Mouse (Mus musculus): ENCODE measurements around the gene Selenos. TPM values are rescaled to one million over a fixed set of nuclear protein-coding genes. Genes with fewer than 3 reads are reported as not detected.
A peak's percentile ranks its signal among the peaks of the same experiment; 100 is the strongest.

Selenos gene
- polyA plus RNA-seq, 1 experiment from 2014 or later: 103 TPM

DNA sequence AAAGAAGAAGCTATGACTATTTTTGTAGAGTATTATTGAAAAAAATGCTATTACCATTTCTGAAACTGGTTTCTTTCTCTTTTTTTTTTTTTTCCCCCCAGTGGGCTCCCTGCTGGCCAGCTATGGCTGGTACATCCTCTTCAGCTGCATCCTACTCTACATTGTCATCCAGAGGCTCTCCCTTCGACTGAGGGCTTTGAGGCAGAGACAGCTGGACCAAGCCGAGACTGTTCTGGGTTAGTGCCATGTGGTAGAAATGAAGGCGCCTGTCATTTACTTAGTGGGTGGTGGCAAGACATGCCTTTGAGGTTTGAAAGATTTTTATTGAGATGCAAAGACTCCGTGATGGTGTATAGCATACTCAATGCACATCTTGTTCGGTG, 773 bp downstream of the Selenos start:
- H3K9ac ChIP-seq (replicated peaks): peak overlapping the region; percentile 82
- peak overlapping the region; percentile 78 for H3K4me3 ChIP-seq (ENCODE audit: low read depth, low read length)
- ATAC-seq (no peak), DNase-seq (no peak)
- H3K36me3 ChIP-seq (replicated peaks; ENCODE audit: insufficient read depth, low read length): peaks cover 32% of the 10 kb centered on the region
- peak overlapping the region; percentile 86 for H3K4me2 ChIP-seq (ENCODE audit: low read depth, low read length)
- peaks cover 29% of the 10 kb centered on the region for H3K4me1 ChIP-seq (ENCODE audit: insufficient read depth)
- H3K27ac ChIP-seq (ENCODE audit: low read depth): peak overlapping the region; percentile 88
- TF ChIP-seq CTCF (IDR thresholded peaks at IDR 0.05; ENCODE audit: low read depth) (peak; percentile 29; the same call in 1 of the 2 replicates), EP300 (IDR thresholded peaks at IDR 0.05; ENCODE audit: low read depth) (no peak)
- 35% methylated on average over 5 of the region's 5 CpGs for WGBS (ENCODE audit: insufficient replicate concordance)
- H3K27me3 ChIP-seq (ENCODE audit: insufficient read depth, low read length): no peaks in the 10 kb centered on the region
- no peaks in the 10 kb centered on the region for H3K9me3 ChIP-seq (ENCODE audit: low read length)

DNA sequence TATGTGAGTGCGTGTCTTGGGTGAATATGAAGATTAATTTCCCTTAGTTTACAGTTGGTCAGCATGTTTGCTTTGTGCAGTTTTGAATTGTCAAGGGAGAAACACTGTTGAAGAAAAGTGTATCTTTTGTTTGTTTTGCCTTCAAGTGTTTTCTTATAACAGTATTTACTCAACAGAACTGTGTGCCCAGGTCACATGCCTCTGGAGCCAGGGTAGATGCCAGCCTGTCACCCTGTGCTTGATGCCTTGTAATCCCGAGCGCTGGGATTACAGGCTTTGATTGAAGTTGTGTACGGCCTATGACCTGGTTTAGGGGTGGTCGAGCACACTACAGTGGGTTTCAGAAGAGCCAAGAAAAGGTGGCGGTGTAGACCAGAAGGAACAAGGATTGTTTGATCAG, 4.3 kb downstream of the Selenos start:
- peaks cover 14% of the 10 kb centered on the region for H3K4me1 ChIP-seq (ENCODE audit: insufficient read depth)
- no peaks in the 10 kb centered on the region for H3K9me3 ChIP-seq (ENCODE audit: low read length)
- H3K9ac ChIP-seq (replicated peaks): no peak overlapping the region
- no peak for TF ChIP-seq CTCF (IDR thresholded peaks at IDR 0.05; ENCODE audit: low read depth)
- no peak for TF ChIP-seq EP300 (IDR thresholded peaks at IDR 0.05; ENCODE audit: low read depth)
- ATAC-seq (no peak), DNase-seq (no peak)
- H3K27ac ChIP-seq (ENCODE audit: low read depth): no peak overlapping the region
- peaks cover 51% of the 10 kb centered on the region for H3K36me3 ChIP-seq (replicated peaks; ENCODE audit: insufficient read depth, low read length)
- WGBS (ENCODE audit: insufficient replicate concordance): 75% methylated on average over 6 of the region's 6 CpGs
- H3K4me3 ChIP-seq (ENCODE audit: low read depth, low read length): no peak overlapping the region
- no peak overlapping the region for H3K4me2 ChIP-seq (ENCODE audit: low read depth, low read length)
- no peaks in the 10 kb centered on the region for H3K27me3 ChIP-seq (ENCODE audit: insufficient read depth, low read length)

DNA sequence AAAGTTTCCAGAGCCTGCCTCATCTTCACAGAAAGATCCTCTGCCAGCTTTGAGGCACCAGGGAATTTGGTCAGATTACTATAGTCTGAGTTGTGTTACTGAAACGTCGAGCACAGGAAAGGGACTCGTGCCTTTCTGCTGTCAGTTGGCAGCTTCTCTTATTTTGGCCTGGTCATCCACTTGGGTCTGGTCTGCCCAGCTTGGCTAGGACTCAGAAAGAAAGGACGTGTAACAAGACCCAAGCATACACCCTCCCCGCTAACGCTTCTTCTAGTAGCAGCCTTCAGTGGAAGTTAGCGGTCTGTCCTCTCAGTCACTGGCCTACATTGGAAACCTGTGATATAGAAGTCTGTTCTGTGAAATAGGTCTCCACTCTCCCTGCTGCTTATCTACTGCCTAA, 5.1 kb downstream of the Selenos start:
- Histone ChIP-seq H3K4me3 (ENCODE audit: low read depth, low read length) (no peak overlapping the region), H3K27me3 (ENCODE audit: insufficient read depth, low read length) (no peaks in the 10 kb centered on the region), H3K27ac (ENCODE audit: low read depth) (no peak overlapping the region), H3K4me1 (ENCODE audit: insufficient read depth) (peaks cover 14% of the 10 kb centered on the region), H3K9ac (replicated peaks) (no peak overlapping the region), H3K9me3 (ENCODE audit: low read length) (no peaks in the 10 kb centered on the region), H3K36me3 (replicated peaks; ENCODE audit: insufficient read depth, low read length) (peaks cover 58% of the 10 kb centered on the region), H3K4me2 (ENCODE audit: low read depth, low read length) (no peak overlapping the region)
- WGBS (ENCODE audit: insufficient replicate concordance): 73% methylated on average over 7 of the region's 7 CpGs
- DNase-seq (no peak), ATAC-seq (no peak)
- TF ChIP-seq EP300 (IDR thresholded peaks at IDR 0.05; ENCODE audit: low read depth): no peak
- TF ChIP-seq CTCF (IDR thresholded peaks at IDR 0.05; ENCODE audit: low read depth): no peak

DNA sequence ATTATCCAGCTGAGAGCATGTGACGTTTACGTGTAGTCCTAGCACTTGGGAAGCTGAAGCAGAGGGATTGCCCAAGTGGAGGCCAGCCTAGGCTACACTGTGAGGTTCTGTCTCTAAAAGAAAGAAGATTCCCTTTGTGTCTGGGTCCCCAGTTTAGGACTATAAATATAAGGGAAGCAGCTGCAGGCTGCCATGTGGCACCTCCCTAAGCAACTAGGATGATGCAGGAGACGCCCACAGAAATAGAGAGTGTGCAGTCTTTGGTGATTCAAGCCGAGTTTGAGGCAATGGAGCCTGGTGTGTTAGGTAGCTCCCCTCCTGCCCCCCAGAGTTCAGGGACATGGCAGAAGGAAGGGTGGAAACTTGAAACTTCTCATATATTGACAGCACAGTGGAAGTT, 8.2 kb downstream of the Selenos start:
- Histone ChIP-seq H3K9me3 (ENCODE audit: low read length) (no peaks in the 10 kb centered on the region), H3K27me3 (ENCODE audit: insufficient read depth, low read length) (no peaks in the 10 kb centered on the region), H3K36me3 (replicated peaks; ENCODE audit: insufficient read depth, low read length) (peaks cover 63% of the 10 kb centered on the region), H3K4me1 (ENCODE audit: insufficient read depth) (no peaks in the 10 kb centered on the region), H3K9ac (replicated peaks) (no peak overlapping the region), H3K4me3 (ENCODE audit: low read depth, low read length) (no peak overlapping the region), H3K4me2 (ENCODE audit: low read depth, low read length) (no peak overlapping the region), H3K27ac (ENCODE audit: low read depth) (no peak overlapping the region)
- DNase-seq (no peak), ATAC-seq (no peak)
- WGBS (ENCODE audit: insufficient replicate concordance): 84% methylated on average over 4 of the region's 4 CpGs
- TF ChIP-seq EP300 (IDR thresholded peaks at IDR 0.05; ENCODE audit: low read depth) (no peak), CTCF (IDR thresholded peaks at IDR 0.05; ENCODE audit: low read depth) (no peak)

DNA sequence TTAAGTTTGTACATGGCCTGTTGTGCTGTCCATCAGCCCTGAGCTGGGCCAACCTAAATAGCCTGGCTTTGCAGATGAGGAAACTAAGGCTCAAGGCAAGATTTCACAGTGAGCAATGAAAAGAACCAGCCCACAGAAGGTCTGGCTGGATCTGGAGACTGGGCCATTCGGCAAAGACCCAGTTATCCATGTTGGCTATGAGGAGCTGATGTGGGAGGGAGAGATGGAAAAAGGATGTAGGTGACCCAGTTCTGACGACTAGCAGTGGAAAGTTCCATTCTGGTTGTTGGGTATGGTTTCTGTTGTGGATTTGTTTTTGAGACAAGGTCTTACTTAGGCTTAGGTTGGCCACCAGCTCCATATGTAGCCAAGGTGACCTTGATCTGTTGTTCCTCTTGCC, 8.6 kb downstream of the Selenos start:
- no peak for ATAC-seq
- WGBS (ENCODE audit: insufficient replicate concordance): 80% methylated on average over 2 of the region's 2 CpGs
- TF ChIP-seq CTCF (IDR thresholded peaks at IDR 0.05; ENCODE audit: low read depth) (no peak), EP300 (IDR thresholded peaks at IDR 0.05; ENCODE audit: low read depth) (no peak)

DNA sequence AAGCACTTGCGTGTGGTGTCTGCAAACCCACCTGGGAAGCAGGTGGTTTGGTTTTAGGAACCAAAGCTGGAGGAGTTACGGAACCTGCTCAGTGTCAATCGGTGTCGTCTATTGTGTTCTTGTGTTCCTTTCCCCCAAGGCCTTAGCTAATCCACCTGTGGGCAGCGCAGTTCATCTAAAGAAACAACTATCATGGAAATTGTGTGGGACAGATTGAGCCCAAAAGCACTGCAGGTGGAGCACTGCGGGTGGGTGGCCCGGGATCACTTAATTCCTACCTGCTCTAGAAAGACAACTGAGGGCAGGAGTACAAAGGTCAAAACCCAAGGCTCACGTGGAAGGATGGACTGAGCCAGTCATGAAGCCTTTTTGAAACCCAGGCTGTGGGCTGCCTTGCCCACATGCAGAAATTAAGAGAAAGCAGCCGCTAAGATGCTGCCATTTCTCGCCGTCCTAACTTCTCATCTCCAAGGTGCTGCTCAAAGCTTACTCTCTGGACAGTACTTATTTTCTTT, 11.3 kb downstream of the Selenos start:
- ATAC-seq (no peak), DNase-seq (no peak)
- H3K4me1 ChIP-seq (ENCODE audit: insufficient read depth): no peaks in the 10 kb centered on the region
- H3K27me3 ChIP-seq (ENCODE audit: insufficient read depth, low read length): no peaks in the 10 kb centered on the region
- TF ChIP-seq CTCF (IDR thresholded peaks at IDR 0.05; ENCODE audit: low read depth) (no peak), EP300 (IDR thresholded peaks at IDR 0.05; ENCODE audit: low read depth) (no peak)
- peaks cover 41% of the 10 kb centered on the region for H3K36me3 ChIP-seq (replicated peaks; ENCODE audit: insufficient read depth, low read length)
- no peak overlapping the region for H3K4me2 ChIP-seq (ENCODE audit: low read depth, low read length)
- H3K4me3 ChIP-seq (ENCODE audit: low read depth, low read length): no peak overlapping the region
- H3K9me3 ChIP-seq (ENCODE audit: low read length): no peaks in the 10 kb centered on the region
- no peak overlapping the region for H3K27ac ChIP-seq (ENCODE audit: low read depth)
- H3K9ac ChIP-seq (replicated peaks): no peak overlapping the region
- 85% methylated on average over 11 of the region's 11 CpGs for WGBS (ENCODE audit: insufficient replicate concordance)

More for the DNA sequence above, 8.6 kb downstream of the Selenos start:
- no peak overlapping the region for H3K27ac ChIP-seq (ENCODE audit: low read depth)
- H3K4me2 ChIP-seq (ENCODE audit: low read depth, low read length): no peak overlapping the region
- H3K9ac ChIP-seq (replicated peaks): no peak overlapping the region
- H3K9me3 ChIP-seq (ENCODE audit: low read length): no peaks in the 10 kb centered on the region
- peaks cover 60% of the 10 kb centered on the region for H3K36me3 ChIP-seq (replicated peaks; ENCODE audit: insufficient read depth, low read length)
- no peak for DNase-seq
- no peak overlapping the region for H3K4me3 ChIP-seq (ENCODE audit: low read depth, low read length)
- H3K27me3 ChIP-seq (ENCODE audit: insufficient read depth, low read length): no peaks in the 10 kb centered on the region
- no peaks in the 10 kb centered on the region for H3K4me1 ChIP-seq (ENCODE audit: insufficient read depth)

DNA sequence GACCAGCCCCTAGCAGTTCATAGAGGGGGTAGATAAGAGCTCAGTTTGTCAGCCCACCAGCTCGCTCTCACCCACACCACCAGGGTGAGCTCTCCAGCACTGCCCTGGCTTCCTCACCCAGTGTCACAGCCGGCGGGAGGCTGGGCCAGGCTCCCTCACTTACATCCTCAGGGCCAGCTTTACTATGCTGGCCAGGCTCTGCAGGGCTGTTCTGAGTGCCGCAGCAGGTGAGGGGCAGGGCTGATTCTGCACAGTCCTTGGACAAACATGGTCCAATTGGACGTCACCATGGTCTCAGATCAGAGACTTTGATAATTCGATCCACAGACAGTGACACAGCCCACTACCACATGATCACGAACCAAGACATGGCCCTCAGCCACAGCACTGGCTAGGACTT, 12.1 kb downstream of the Selenos start:
- Histone ChIP-seq H3K27me3 (ENCODE audit: insufficient read depth, low read length) (no peaks in the 10 kb centered on the region), H3K36me3 (replicated peaks; ENCODE audit: insufficient read depth, low read length) (peaks cover 35% of the 10 kb centered on the region), H3K9me3 (ENCODE audit: low read length) (no peaks in the 10 kb centered on the region), H3K4me3 (ENCODE audit: low read depth, low read length) (no peak overlapping the region), H3K4me1 (ENCODE audit: insufficient read depth) (no peaks in the 10 kb centered on the region), H3K27ac (ENCODE audit: low read depth) (no peak overlapping the region), H3K9ac (replicated peaks) (no peak overlapping the region), H3K4me2 (ENCODE audit: low read depth, low read length) (no peak overlapping the region)
- TF ChIP-seq CTCF (IDR thresholded peaks at IDR 0.05; ENCODE audit: low read depth) (no peak), EP300 (IDR thresholded peaks at IDR 0.05; ENCODE audit: low read depth) (no peak)
- 73% methylated on average over 7 of the region's 7 CpGs for WGBS (ENCODE audit: insufficient replicate concordance)
- DNase-seq: no peak
- no peak; the same call in 1 of the 2 replicates for ATAC-seq

Data from liver, postnatal 0 days (tissue).